Mouse (Mus musculus) c-Kit-negative CD71-positive TER-119-positive erythroid progenitor cells, embryonic 14.5 days (primary cell): ENCODE data around the gene Ippk.

ENCODE experiments used
- DNase-seq: peaks from one replicate; pipeline ENCODE4 v3.0.0-alpha.2; 2013; ENCODE audit warnings: low read depth, low spot score

The Ippk gene

DNA sequence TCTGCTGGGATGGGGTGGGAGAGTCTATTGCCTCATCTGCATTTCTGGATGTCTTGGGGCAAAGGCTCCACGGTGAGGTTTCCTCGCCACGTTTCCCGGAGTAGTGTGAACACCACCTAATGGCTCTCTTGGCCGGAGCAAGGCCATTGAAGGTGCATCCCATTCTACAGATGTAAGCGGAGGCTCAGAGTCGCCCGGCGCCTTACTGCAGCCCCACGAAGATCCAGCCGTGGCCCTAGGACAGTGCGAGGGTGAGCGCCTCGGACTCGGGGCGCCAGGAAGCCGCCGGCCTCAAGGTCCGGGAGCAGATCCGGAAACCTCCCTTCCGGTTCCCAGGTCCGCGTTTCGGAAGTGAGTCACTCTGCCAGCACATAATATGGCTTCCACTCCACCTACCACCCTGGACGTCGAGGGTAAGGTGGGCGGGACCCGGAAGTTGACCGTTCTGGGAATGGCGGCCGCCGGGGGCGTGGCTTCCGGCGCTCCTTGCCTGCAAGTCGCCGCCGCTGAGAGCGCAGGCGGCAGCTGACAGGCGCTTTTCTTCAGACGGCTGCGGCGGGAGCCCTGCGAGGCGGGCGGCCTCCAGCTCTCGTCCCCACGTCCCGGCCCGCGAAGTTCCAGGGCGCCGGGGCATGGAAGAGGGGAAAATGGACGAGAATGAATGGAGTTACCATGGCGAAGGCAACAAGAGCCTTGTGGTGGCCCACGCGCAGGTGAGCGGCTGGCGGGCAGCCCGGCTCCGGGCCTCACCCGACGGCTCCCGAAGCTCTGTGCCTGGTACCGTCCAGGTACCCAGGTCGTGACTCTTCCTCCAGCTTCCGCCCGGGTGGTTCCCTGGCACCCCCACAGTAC lies at the start of gene Ippk:
TSS of gene Ippk (plus strand) at position 496 of the 852 bp plus-strand sequence.
- peak; percentile 94 for DNase-seq

DNA sequence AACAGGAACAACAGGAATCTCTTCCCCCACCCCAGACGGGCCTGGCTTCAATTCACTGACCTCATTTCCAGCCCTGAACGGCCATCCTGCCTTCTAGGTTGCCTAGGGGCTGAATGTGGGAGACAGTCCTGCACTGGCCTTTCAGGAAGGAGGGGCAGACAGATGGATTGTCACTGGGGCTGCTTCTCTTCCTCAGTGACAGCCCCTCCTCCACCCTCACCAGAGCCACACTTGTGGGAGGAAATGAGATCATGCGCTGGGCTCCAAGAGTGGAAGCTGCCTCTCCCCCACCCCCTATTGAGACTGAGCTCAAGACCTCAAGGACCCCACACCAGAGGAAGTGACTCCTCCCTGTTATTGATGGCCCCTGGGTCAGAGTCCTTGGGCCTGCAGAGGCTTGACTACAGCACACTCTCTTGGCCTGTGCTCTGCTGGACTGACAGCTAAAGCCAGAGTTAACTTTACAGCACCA lies 49.6 kb upstream of the Ippk start:
- no peak for DNase-seq

- DNase-seq: no peak
Observed at GRCm38 (mm10) chr13:49372370-49373060, 48.5 kb upstream of the Ippk start.

DNA sequence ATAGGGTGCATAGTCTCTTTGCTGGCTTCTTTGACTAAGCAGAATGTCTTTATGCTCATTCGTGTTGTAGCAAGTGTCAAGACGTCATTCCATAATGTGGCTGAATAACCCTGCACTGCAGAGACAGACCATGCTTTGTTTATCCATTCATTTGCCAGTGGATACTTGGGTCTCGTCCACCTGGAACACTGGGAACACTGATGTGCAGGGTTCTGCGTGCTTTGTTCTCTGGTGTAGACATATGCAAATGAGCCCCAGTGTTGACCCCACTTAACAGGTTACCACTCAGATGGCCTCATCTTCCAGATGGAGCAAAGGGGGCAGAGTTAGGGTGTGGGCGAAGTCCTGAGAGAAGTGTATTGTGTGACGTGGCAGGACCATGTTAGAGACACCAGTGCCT lies 46.7 kb upstream of the Ippk start:
- DNase-seq: no peak

- DNase-seq: no peak
Observed at GRCm38 (mm10) chr13:49374730-49375129, 46.3 kb upstream of the Ippk start.

GRCm38 (mm10) chr13:49377608-49378007 lies 43.4 kb upstream of the Ippk start:
- DNase-seq: no peak

GRCm38 (mm10) chr13:49379301-49379700 lies 41.7 kb upstream of the Ippk start:
- DNase-seq: no peak

- DNase-seq: peak; percentile 27
Observed at GRCm38 (mm10) chr13:49381230-49381629, 39.8 kb upstream of the Ippk start.

DNA sequence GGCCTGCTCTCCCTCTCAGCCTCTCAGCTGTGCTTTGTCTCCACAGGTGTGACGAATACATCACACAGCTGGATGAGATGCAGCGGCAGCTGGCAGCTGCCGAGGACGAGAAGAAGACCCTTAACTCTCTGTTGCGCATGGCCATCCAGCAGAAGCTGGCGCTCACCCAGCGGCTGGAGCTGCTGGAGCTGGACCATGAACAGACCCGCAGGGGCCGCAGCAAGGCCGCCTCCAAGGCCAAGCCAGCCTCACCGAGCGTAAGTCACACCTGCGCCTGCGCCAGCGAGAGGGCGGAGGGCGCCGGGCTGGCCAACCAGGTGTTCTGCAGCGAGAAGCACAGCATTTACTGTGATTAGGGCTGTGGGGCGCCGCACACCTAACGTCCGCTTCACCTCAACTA lies 38.1 kb upstream of the Ippk start:
- no peak for DNase-seq

- no peak for DNase-seq
Observed at GRCm38 (mm10) chr13:49384751-49385463, 36.1 kb upstream of the Ippk start.

DNA sequence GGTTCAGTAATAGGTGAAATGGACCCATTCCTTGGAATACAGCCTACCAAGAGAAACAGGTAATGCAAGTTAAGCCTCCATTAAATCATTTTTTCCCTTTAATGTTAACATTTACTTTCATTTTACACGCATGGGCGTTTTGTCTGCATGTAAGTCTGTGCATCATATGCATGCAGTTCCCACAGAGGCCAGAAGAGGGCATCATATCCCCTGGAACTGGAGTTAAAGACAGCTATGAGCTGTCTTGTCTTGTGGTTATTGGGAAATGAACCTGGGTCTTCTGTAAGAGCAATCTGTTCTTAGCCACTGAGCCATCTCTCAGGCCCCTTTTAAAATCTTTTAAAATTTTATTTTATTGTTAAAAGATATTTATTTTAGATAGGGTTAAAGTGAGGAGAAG lies 29.7 kb upstream of the Ippk start:
- peak; percentile 8 for DNase-seq

DNA sequence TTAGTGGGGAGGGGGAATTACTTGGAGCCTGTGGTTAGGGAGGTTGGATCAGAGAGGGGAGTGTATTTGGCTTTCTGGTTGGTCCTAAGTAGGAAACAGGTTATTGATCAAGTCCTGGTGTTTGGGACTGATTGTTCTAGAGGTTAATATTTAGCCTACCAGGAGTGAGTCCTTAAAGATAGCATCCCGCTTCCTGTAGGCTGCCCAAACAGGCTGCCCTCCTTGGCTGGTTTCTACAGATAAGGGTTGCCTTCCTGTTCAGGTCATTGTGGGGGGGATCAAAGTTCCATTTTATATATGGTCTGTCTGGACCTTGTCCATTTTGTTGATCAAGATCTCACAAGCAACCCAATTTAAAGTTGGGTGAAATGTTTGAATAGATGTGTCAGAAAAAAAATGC lies 27.5 kb upstream of the Ippk start:
- no peak for DNase-seq

- DNase-seq: no peak
Observed at GRCm38 (mm10) chr13:49394886-49395447, 26.1 kb upstream of the Ippk start.

DNA sequence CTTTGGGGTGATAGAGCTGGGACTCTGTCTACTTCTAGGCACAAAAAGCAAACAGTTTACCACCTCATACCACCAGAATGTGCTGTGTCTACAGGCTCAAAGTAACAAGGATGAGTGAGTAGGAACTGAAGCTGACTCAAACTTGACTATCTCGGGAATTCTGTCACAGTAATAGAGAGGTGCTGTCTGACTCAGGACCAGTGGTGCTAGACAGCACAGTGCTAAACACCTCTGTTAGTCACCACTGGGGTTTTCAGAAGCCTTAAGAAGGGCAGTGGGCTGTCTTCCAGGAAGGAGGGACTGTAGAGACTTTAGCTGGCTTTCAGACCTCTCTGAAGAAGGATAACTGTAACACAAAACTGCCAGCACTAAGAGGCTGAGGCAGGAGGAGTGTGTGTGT lies 24.3 kb upstream of the Ippk start:
- DNase-seq: no peak

DNA sequence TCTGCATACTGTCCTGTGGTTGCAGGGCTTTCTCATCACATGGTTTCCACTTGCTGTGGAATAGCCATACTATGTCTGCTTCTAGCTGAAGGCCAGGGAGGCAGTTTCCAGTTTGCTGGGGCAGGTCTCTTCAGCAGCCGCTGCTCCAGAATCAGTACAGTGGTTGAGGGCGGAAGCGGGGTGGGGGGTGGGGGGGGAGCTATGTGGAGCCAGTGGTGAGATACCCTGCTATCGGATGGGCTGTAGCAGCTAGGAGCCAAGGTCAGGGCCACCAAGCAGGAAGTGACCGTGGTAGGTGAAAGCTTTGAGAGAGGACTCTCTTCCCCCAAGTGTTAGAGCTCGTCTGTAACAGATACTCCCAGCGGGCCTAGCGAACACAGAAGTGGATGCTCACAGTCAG lies 22.9 kb upstream of the Ippk start:
- DNase-seq: no peak

DNA sequence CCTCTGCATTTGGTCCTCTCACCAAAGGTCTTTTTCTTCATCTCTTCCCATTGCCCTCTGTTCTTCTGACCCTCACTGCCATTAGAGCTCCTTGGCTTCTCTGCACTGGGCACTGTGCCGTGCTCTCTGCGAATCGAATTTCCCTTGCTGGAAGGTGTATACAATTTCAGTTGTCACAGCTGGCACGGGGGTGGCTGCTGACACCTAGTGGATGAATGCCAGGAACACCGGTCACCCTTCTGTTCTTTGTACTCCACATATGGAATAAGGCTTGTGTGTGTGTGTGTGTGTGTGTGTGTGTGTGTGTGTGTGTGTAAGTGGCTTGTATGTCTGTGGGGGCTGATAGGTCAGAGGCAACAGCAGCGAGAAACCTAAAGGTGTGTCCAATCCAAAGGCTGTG lies 20.9 kb upstream of the Ippk start:
- DNase-seq: no peak

DNA sequence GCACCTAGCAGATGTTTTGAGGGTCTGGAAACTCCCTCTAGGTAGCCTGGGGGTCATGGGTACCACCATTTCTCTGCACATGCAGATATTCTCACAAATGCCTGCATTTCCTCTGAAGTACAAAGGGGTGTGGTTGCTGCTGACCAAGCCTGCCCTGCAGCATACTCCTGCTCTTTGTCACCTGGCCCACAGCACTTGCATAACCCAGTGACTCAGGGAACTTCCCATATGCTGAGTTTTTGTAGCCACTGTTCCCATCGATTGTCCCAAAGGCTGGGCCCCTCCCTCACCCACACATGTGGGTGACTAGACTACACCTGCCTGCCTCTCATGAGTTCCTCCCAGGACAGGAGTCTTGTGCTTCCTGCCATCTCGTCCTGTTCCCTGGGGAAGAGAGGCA lies 18.4 kb upstream of the Ippk start:
- DNase-seq: no peak

DNA sequence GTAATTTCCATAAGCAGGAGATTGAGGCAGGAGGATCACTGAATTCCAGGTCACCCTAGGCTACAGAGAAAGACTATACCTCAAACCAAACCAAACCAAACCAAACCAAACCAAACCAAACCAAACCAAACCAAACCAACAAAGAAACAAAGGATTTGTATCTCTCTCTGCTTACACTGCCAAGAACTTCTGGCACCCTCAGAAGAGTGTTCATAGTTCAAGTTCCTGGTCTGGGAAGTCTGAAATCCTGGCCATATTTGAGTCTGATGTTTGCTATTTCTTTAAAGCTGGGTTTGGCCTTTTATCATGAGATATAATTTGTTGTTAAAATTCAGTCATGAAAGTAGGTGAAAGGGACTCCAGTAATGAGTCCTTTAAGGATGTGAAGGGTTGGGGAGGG lies 13.3 kb upstream of the Ippk start:
- no peak for DNase-seq

GRCm38 (mm10) chr13:49421606-49421917 lies 513 bp downstream of the Ippk start:
- peak; percentile 29 for DNase-seq

GRCm38 (mm10) chr13:49421959-49422358 lies 910 bp downstream of the Ippk start:
- no peak for DNase-seq

DNA sequence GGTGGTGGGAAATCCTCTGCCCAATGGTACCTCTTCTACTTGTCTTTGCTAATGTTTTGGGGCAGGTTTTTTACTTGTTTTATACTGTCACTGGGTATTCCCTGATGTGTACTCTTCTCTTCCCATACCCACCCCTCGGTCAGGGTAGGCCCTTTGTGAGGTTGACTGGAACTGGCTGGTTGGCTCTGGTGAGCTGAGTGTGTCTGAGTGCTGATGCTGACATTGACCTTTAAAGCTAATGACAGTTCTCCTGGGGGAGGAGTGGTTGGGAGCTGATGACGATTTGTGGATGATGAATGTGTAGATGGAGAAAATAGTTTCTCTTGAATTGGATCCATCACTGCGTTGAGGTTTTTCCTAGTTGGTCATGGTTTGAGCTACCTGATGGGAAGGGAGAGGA lies 5.7 kb downstream of the Ippk start:
- DNase-seq: no peak

DNA sequence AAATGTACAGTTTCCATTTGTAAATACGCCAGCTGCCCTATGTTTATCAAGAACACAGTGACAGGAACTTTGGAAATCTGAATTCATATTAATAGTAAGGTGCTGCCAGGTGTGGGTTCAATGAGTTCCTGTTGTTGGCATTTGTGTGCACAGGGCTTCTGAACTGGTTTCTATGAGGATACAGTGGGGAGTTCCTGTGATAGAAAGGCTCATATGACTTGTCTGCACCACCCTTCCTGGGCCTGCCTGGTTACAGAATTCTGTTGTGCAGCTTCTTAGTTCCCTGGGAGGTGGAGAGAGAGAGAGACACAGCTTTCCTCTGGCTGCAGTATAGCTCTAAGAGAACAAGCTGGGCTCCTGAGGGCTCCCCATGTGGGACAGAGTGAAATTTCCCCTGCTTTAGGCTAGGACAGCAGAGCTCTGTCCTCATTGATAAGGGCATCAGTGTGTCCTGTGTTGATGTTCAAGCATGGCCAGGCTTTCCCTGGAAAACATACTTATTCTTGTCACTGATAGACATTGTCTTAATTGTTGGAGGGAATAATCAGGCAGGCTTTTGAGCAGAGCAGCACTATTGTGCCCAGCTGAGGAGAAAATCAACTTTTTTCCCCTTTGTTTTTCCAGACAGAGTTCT lies 7.1 kb downstream of the Ippk start:
- no peak for DNase-seq
